ENCODE assay signal across 10 mouse cellular contexts in genomic region chr12:4905946-4906345, GRCm38 (mm10). TPM values are rescaled to one million over a fixed set of nuclear protein-coding genes. Genes with fewer than 3 reads are reported as not detected.
DNase-seq lines count a peak whose midpoint lies in the region; ATAC-seq and TF ChIP-seq lines count a peak whose summit lies in the region.
"Had no signal": no experiment of that assay in that cellular context is flagged by ENCODE, and none has a peak within 500 bp of the region (broad histone marks: within the 10 kb centered on the region; RNA-seq: fewer than 3 reads in every experiment).

No protein-coding gene starts in this region.

- no peak for ATAC-seq in forebrain, embryonic 13.5 days
- no peak for ATAC-seq in forebrain, embryonic 15.5 days (replicated peaks)
- ATAC-seq in liver, embryonic 12.5 days: no peak

- H3K9me3 ChIP-seq in forebrain, embryonic 13.5 days (replicated peaks): no peaks in the 10 kb centered on the region
- no peaks in the 10 kb centered on the region for H3K9me3 ChIP-seq in forebrain, embryonic 15.5 days
- no peaks in the 10 kb centered on the region for H3K9me3 ChIP-seq in liver, embryonic 12.5 days (replicated peaks)
- H3K9me3 ChIP-seq: embryonic facial prominence, embryonic 13.5 days had no signal

- 64% methylated on average over 7 of the region's 7 CpGs for WGBS in forebrain, embryonic 13.5 days
- 52% methylated on average over 7 of the region's 7 CpGs for WGBS in forebrain, embryonic 15.5 days
- 53% methylated on average over 7 of the region's 7 CpGs for WGBS in liver, embryonic 12.5 days (ENCODE audit: insufficient replicate concordance)
- WGBS in lung, adult 2 months: 72% methylated on average over 7 of the region's 7 CpGs

- no peaks in the 10 kb centered on the region for H3K27me3 ChIP-seq in forebrain, embryonic 13.5 days
- H3K27me3 ChIP-seq in forebrain, embryonic 15.5 days: no peaks in the 10 kb centered on the region
- H3K27me3 ChIP-seq in liver, embryonic 12.5 days (replicated peaks): no peaks in the 10 kb centered on the region
- H3K27me3 ChIP-seq: embryonic facial prominence, embryonic 13.5 days had no signal

- H3K4me2 ChIP-seq in forebrain, embryonic 13.5 days: peak overlapping the region; percentile 78; the same call in 1 of the 2 replicates
- no peak overlapping the region for H3K4me2 ChIP-seq in forebrain, embryonic 15.5 days (replicated peaks)
- peak overlapping the region; percentile 82 for H3K4me2 ChIP-seq in liver, embryonic 12.5 days

- H3K4me1 ChIP-seq in forebrain, embryonic 13.5 days: peaks cover 3% of the 10 kb centered on the region; the same call in 1 of the 2 replicates
- peaks cover 12% of the 10 kb centered on the region; the same call in 1 of the 2 replicates for H3K4me1 ChIP-seq in forebrain, embryonic 15.5 days
- peaks cover 28% of the 10 kb centered on the region for H3K4me1 ChIP-seq in liver, embryonic 12.5 days
- no peaks in the 10 kb centered on the region; the same call in 1 of the 2 replicates for H3K4me1 ChIP-seq in lung, adult 2 months (ENCODE audit: control insufficient read depth, insufficient read depth, low read length)
- H3K4me1 ChIP-seq: embryonic facial prominence, embryonic 13.5 days had no signal

- H3K27ac ChIP-seq in forebrain, embryonic 13.5 days: no peak overlapping the region
- H3K27ac ChIP-seq in forebrain, embryonic 15.5 days (replicated peaks): no peak overlapping the region
- peak overlapping the region; percentile 99 for H3K27ac ChIP-seq in liver, embryonic 12.5 days
- H3K27ac ChIP-seq: embryonic facial prominence, embryonic 13.5 days had no signal

- TF ChIP-seq CTCF in lung, adult 2 months (IDR thresholded peaks at IDR 0.05; ENCODE audit: insufficient read depth, low read length): no peak

- H3K4me3 ChIP-seq in forebrain, embryonic 13.5 days: 0 out of 2 replicates have a peak overlapping the region, but pooled peaks have one; percentile 69
- no peak overlapping the region; the same call in 1 of the 2 replicates for H3K4me3 ChIP-seq in forebrain, embryonic 15.5 days
- H3K4me3 ChIP-seq in liver, embryonic 12.5 days: peak overlapping the region; percentile 79
- no peak overlapping the region for H3K4me3 ChIP-seq in lung, adult 2 months (replicated peaks; ENCODE audit: extremely low read depth, low read depth, low read length)

- peaks cover 9% of the 10 kb centered on the region; the same call in 1 of the 2 replicates for H3K36me3 ChIP-seq in forebrain, embryonic 13.5 days (ENCODE audit: poor library complexity, severe bottlenecking)
- 0 out of 2 replicates have a peak, but pooled peaks cover 3% of the 10 kb centered on the region for H3K36me3 ChIP-seq in forebrain, embryonic 15.5 days
- peaks cover 24% of the 10 kb centered on the region for H3K36me3 ChIP-seq in liver, embryonic 12.5 days

- DNase-seq in 3T3-L1 (ENCODE audit: low read depth, low spot score): peak; percentile 61
- peak; percentile 82 for DNase-seq in R1 (ENCODE audit: low read depth, low spot score)
- no peak for DNase-seq in thymus, postnatal 25 days
- DNase-seq in lung, adult 2 months: no peak
- DNase-seq in urinary bladder, postnatal 25 days (ENCODE audit: low spot score): no peak
- DNase-seq: lung, postnatal 10 days had no signal

- H3K9ac ChIP-seq in forebrain, embryonic 13.5 days: no peak overlapping the region
- no peak overlapping the region for H3K9ac ChIP-seq in forebrain, embryonic 15.5 days (replicated peaks)
- peak overlapping the region; percentile 93 for H3K9ac ChIP-seq in liver, embryonic 12.5 days

- no peak for TF ChIP-seq POLR2A in lung, adult 2 months (IDR thresholded peaks at IDR 0.05; ENCODE audit: borderline replicate concordance, extremely low read depth, low read depth, low read length)

RNA-seq across cellular contexts. Expression of gene Ubxn2a, which starts 1.6 kb away (rescaled TPM):
- polyA plus RNA-seq in forebrain, embryonic 13.5 days (2015; fragmentation: Nextera tagmentation; extraction: Ambion mirVana): 44.6 and 47.2 TPM in 2 replicates
- polyA plus RNA-seq in forebrain, embryonic 15.5 days (2015; fragmentation: Nextera tagmentation; extraction: Ambion mirVana): 50.7 and 53.2 TPM in 2 replicates
- 48.0 and 50.9 TPM in 2 replicates for polyA plus RNA-seq in liver, embryonic 12.5 days (2016; fragmentation: Nextera tagmentation; extraction: Ambion mirVana)
- 5.9 and 6.3 TPM in 2 replicates for polyA plus RNA-seq in lung, adult 2 months (2012; rRNA removed)

RNA-seq across cellular contexts. Expression of gene Atad2b, which starts 11.2 kb away (rescaled TPM):
- 14.5 and 14.7 TPM in 2 replicates for polyA plus RNA-seq in forebrain, embryonic 13.5 days (2015; fragmentation: Nextera tagmentation; extraction: Ambion mirVana)
- polyA plus RNA-seq in forebrain, embryonic 15.5 days (2015; fragmentation: Nextera tagmentation; extraction: Ambion mirVana): 11.3 and 12.4 TPM in 2 replicates
- polyA plus RNA-seq in liver, embryonic 12.5 days (2016; fragmentation: Nextera tagmentation; extraction: Ambion mirVana): 12.8 and 15.2 TPM in 2 replicates
- 8.7 and 17.2 TPM in 2 replicates for polyA plus RNA-seq in lung, adult 2 months (2012; rRNA removed)

RNA-seq across cellular contexts. Expression of gene Mfsd2b, which starts 31.8 kb away (rescaled TPM):
- polyA plus RNA-seq in forebrain, embryonic 13.5 days (2015; fragmentation: Nextera tagmentation; extraction: Ambion mirVana): 0.97 and 1.3 TPM in 2 replicates
- 0.81 and 1.1 TPM in 2 replicates for polyA plus RNA-seq in forebrain, embryonic 15.5 days (2015; fragmentation: Nextera tagmentation; extraction: Ambion mirVana)
- 94.8 TPM in 2 replicates for polyA plus RNA-seq in liver, embryonic 12.5 days (2016; fragmentation: Nextera tagmentation; extraction: Ambion mirVana)
- polyA plus RNA-seq in lung, adult 2 months (2012; rRNA removed): 2.5 and 4.1 TPM in 2 replicates

Comparison
In these comparisons a context has a peak if more than half of its experiments do, and no peak if none do; other contexts are left out.
1. H3K4me3 ChIP-seq: peak in forebrain, embryonic 13.5 days (single experiment) and liver, embryonic 12.5 days (single experiment); none in forebrain, embryonic 15.5 days (single experiment) and lung, adult 2 months (single experiment).
2. DNase-seq: peak in 3T3-L1 (single experiment) and R1 (single experiment); none in thymus, postnatal 25 days (single experiment), lung, adult 2 months (single experiment) and urinary bladder, postnatal 25 days (single experiment).
3. RNA of gene Mfsd2b, which starts 31.8 kb away (polyA plus RNA-seq): 94.8 TPM in liver, embryonic 12.5 days; 2.5 to 4.1 TPM in lung, adult 2 months, 0.97 to 1.3 TPM in forebrain, embryonic 13.5 days and 0.81 to 1.1 TPM in forebrain, embryonic 15.5 days; every median in the first group is over 10 times any median in the second.